ENCODE assay signal across 8 mouse cellular contexts in the genomic region with DNA sequence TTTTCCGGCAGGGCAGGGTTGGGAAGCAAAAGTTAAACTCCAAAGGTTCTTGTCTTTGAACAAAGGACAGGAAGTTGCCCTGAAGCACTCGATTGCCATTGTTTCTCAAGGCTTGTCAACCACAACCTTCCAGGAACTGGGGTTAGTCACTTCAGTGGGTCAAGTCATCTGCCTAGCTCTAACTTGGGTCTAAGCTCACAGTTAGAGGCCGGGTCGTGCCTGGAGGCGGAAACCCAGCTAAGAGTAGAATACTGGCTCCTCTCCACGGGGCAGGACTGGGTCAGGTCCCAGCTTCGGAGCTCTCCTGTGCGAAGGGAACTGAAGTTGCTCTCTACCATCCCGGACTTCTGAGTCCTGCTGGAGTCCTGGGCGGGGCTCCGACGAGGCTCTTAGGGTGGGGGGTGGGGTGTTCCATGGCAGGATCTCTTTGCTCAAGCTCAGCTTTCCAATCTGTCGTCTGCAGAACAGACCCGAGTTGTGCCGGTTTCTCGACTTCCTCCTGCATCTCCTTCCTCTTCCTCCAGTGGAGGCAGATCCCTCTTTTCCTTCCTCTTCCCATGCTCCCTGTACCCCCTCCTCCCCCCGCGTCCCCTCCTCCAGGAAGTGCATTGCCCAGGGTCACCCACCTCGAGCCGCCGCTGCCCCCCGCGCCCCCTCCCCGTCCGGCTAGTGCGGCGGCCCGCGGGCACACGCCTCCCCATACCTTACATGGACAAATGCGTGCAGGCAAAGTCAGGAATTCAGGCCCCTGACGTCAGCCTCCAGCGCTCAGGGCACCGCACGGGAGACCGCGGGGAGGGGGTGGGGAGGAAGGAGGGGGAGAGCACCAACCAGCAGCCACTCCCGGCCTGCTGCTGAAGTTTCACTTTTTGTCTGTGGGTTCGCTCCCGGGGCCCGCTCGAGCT. TPM values are rescaled to one million over a fixed set of nuclear protein-coding genes. Genes with fewer than 3 reads are reported as not detected.
A peak's percentile ranks its signal among the peaks of the same experiment; 100 is the strongest.
DNase-seq lines count a peak whose midpoint lies in the region; ATAC-seq lines count a peak whose summit lies in the region.

A gene (plus strand): TSS at position 857 of the 905 bp plus-strand sequence.

- peak; percentile 65 for ATAC-seq in inflammation-experienced regulatory T-cells, adult 6 months
- peak; percentile 69; the same call in 1 of the 2 replicates for ATAC-seq in megakaryocyte-erythroid progenitor cell, adult 5-6 weeks (replicated peaks; ENCODE audit: low FRiP score, low TSS enrichment, poor library complexity, severe bottlenecking)

- DNase-seq in WW6 (ENCODE audit: low read depth, low spot score), result peak; percentile 46
- DNase-seq in cerebellum, postnatal 36 days, result peak; percentile 72
- DNase-seq in gastrocnemius, postnatal 4 days (ENCODE audit: low spot score in 2 of 2), result peak; percentile 47 to 78
- peak; percentile 37 to 40 for DNase-seq in left cerebral cortex, postnatal 25 days (ENCODE audit: low spot score in 2 of 2)
- peak; percentile 32 for DNase-seq in right cerebral cortex, postnatal 14 days
- peak; percentile 64 for DNase-seq in urinary bladder, postnatal 25 days (ENCODE audit: low spot score)

- intact Hi-C loops in left cerebral cortex, postnatal 25 days (cut with DNase I), result loop anchor here (1.0 to 10.0 kb wide), 3 partner anchors 111 to 672 kb away; a partner anchor contains a TSS

RNA-seq across cellular contexts. Expression of the gene that starts here (rescaled TPM):
- 10 to 100 TPM; 46.7 to 52.2 TPM for total RNA-seq in gastrocnemius, postnatal 4 days (2021)
- polyA plus RNA-seq in inflammation-experienced regulatory T-cells, adult 6 months (2017; shearing (Covaris generic)), result 10 to 100 TPM; 13.0 to 22.8 (median 20.9) TPM
- total RNA-seq in left cerebral cortex, postnatal 25 days (2021), result 1 to 10 TPM; 5.9 to 6.0 TPM
- 3.3 and 4.5 TPM in 2 replicates for total RNA-seq in megakaryocyte-erythroid progenitor cell, adult 5-6 weeks (2014; fragmentation: Nextera tagmentation)
- total RNA-seq in megakaryocyte-erythroid progenitor cell, adult 5-6 weeks (2017), result 0.47 and 2.4 TPM in 2 replicates

Comparison
In these comparisons a context has a peak if more than half of its experiments do, and no peak if none do; other contexts are left out.
1. Peak in every context shown above with its lines: DNase-seq and ATAC-seq.
2. RNA of the gene that starts here (total RNA-seq): 46.7 to 52.2 TPM in gastrocnemius, postnatal 4 days; 5.9 to 6.0 TPM in left cerebral cortex, postnatal 25 days and 0.47 to 4.5 TPM in megakaryocyte-erythroid progenitor cell, adult 5-6 weeks; every median in the first group is over 4 times any median in the second.